Mouse (Mus musculus) v-Abl transformed pro-B cells (cell line): ENCODE measurements around the gene Ebf1.

Experiments
- in situ Hi-C, 2 experiments: fragments of 400-800 bp; cut with MboI; formaldehyde crosslinking; loops; one replicate each; pipeline ENCODE4 v1.15.1; 2025; ENCODE audit not compliant: unreplicated experiment in 2 of 2

The Ebf1 gene

DNA sequence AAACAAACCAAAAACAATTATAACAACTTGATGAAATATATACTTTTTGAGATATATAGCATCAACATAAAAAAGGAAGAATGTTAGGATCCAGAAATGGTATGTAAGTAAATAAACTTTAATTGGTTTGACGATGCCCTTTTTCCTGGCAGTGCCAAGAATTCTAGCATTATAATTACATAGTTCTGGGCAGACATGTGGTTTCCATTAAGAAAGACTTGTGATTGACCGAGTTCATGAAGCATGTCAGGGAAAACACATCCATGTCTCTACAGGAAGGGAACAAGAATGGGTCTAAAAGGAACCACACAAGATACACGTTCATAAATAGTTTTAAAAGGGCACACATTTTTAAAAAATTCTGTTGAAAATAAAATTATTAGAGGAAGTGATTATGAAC is 110.3 kb downstream of the Ebf1 start:
- in situ Hi-C loops, result no loop called here

- in situ Hi-C loops, result no loop called here
These were observed 110.7 kb downstream of the Ebf1 start for GRCm38 (mm10) chr11:44727821-44728220.

DNA sequence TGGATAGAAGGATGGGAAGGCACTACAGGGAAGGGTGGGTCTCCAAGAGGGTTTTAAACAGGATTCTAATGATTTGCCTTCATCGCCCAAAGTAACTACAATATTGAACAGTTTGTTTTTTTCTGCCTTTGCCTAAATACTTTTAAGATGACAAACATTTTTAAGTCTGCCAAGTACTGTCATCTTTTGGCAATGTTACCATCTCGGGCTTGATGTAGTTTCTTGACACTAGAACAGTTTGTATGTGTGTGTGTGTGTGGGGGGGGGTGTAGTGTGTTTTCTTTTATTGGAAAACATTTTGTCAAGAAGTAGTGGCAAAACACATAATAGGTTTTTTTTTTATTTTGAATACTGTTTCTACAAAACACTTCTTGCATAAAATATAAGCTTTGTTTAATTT is 111.2 kb downstream of the Ebf1 start:
- in situ Hi-C loops, result no loop called here

GRCm38 (mm10) chr11:44729931-44730330 is 112.8 kb downstream of the Ebf1 start:
- in situ Hi-C loops, result no loop called here

- in situ Hi-C loops, result no loop called here
These were observed 114.6 kb downstream of the Ebf1 start for GRCm38 (mm10) chr11:44731763-44732162.

- in situ Hi-C loops, result no loop called here
These were observed 116.2 kb downstream of the Ebf1 start for GRCm38 (mm10) chr11:44733276-44733675.

GRCm38 (mm10) chr11:44738046-44738445 is 120.9 kb downstream of the Ebf1 start:
- in situ Hi-C loops, result no loop called here

GRCm38 (mm10) chr11:44738820-44739219 is 121.7 kb downstream of the Ebf1 start:
- in situ Hi-C loops, result no loop called here

GRCm38 (mm10) chr11:44740278-44741041 is 123.3 kb downstream of the Ebf1 start:
- in situ Hi-C loops, result no loop called here

DNA sequence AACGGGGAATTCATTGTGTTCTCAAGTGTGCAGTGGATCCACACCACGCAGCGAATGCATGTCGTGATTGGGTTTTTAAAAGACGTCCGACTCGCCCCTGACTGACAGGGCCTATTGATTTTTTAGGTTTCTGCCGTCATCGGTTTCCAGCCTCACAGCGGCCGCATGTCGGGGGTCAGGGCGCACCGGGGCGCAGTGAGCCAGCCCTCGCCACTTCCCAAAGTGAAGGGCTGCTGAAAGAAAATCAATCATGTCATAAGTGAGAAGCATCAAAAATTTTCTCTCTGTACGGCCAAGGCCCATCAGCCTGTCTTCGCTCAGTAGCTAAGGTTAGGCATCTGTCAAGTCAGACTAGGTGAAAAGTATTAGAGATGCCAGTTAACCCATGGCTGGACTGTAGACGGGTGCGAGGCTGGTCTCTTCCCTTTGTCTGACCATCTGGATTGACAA is 124.0 kb downstream of the Ebf1 start:
- in situ Hi-C loops, result no loop called here

- in situ Hi-C loops, result no loop called here
These were observed 127.3 kb downstream of the Ebf1 start for GRCm38 (mm10) chr11:44744446-44744845.

- in situ Hi-C loops, result no loop called here
These were observed 128.8 kb downstream of the Ebf1 start for GRCm38 (mm10) chr11:44745946-44746345.

- in situ Hi-C loops, result no loop called here
These were observed 129.6 kb downstream of the Ebf1 start for GRCm38 (mm10) chr11:44746731-44747130.

GRCm38 (mm10) chr11:44749309-44749708 is 132.2 kb downstream of the Ebf1 start:
- in situ Hi-C loops, result no loop called here

- in situ Hi-C loops, result no loop called here
These were observed 137.2 kb downstream of the Ebf1 start for GRCm38 (mm10) chr11:44754336-44754735.

DNA sequence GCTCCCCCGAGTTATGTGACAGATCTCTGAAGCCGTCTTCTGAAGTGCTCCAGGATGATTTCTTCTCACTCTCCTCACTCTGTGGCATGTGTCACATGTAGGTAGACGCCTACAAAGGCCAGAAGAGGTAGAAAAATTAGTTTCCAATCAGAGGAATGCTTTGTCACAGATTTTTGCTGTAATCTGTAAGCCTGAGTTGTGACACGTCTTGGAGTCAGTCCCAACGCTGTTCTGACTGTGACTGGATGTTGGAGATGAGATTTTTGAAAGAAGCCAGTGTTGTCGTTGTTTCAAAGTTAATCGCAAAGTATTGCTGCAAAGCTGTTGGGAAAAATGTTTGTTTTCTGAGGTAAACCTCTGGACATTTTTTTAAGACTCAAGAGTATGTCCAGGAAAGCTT is 139.2 kb downstream of the Ebf1 start:
- in situ Hi-C loops, result no loop called here

- in situ Hi-C loops, result no loop called here
These were observed 141.7 kb downstream of the Ebf1 start for GRCm38 (mm10) chr11:44758857-44759256.

DNA sequence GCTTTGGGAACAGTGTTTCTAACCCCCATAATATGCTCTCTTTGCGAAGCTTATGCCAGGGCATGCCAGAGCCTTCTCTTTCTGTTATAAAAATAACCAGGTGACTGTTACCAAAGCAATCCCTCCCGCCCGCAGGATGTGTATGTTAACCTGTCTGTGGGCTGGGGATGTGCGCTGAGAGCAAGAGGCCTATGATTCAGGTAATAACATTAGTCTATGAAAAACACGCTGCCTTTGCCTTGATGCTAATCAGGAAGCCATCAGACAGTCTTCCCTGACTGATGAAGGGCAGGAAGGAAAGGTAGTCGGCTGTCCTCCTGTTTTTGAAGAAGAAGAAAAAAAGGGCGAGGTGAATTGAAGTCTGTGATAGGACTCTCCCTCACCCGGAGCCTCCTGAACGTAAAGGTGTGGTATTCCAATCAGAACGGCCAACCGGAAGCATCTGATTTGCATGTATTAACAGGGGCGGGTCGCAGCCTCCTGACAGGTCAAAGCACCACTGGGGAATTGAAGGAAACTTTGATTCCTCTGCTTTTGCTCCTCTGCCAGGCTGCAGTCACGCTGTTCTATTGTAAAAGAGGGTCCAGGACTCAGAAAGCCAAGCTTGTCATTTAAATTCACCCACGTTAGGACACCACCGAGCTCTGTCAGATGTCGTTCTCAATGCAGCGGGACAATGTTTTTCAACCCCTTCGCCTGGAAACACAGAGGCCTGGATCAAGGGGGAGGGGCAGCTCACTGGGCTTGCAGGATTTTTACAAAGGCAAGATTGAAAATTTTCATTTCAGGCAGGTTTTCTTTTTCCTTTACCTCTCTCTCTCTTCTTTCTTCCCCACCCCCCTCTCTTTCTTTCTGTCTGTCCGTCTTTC is 144.2 kb downstream of the Ebf1 start:
- in situ Hi-C loops, result no loop called here

GRCm38 (mm10) chr11:44763992-44764835 is 147.1 kb downstream of the Ebf1 start:
- in situ Hi-C loops, result no loop called here

DNA sequence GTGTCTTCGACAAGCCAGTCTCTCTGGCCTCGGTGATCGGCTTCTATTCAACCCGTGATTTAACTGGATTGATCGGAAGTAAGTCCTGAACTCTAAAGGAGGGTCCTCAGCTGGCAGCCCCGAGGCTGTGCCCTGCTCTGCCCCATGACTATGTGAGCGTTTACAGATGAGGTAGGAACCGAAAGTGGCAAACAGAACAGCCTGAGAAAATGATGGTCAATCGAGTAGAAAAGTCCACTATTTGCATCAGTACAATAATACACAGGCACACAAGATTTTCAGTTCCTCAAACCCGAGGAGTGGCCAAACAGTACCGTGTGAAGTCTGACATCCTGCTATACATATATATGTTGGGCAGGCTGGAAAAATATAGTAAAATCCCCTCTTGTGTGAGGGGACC is 147.9 kb downstream of the Ebf1 start:
- in situ Hi-C loops, result loop anchor here in 1 of 2 experiments (5.0 kb wide), 1 partner anchor 127 kb away; no protein-coding TSS in a partner anchor

- in situ Hi-C loops, result loop anchor here in 1 of 2 experiments (5.0 kb wide), 1 partner anchor 126 kb away; no protein-coding TSS in a partner anchor
These were observed 149.1 kb downstream of the Ebf1 start for GRCm38 (mm10) chr11:44766246-44766645.
